Mouse (Mus musculus): ENCODE measurements around the gene Ltc4s.

- TF ChIP-seq CTCF (IDR thresholded peaks at IDR 0.05; ENCODE audit: low read depth, low read length) = no peak
- TF ChIP-seq TAL1 (conservative IDR thresholded peaks at IDR 0.05; ENCODE audit: low read depth, low read length) = no peak
Observed at GRCm38 (mm10) chr11:50233022-50233421, 5.4 kb downstream of the Ltc4s start.
